Mouse (Mus musculus) lung, postnatal 14 days (tissue): ENCODE results near the gene Il1r2.

Experiments used
- DNase-seq: peaks from one replicate; pipeline ENCODE4 v3.0.0; 2021

The Il1r2 gene

GRCm38 (mm10) chr1:40061359-40061758, 12.5 kb upstream of the Il1r2 start:
- no peak for DNase-seq

DNA sequence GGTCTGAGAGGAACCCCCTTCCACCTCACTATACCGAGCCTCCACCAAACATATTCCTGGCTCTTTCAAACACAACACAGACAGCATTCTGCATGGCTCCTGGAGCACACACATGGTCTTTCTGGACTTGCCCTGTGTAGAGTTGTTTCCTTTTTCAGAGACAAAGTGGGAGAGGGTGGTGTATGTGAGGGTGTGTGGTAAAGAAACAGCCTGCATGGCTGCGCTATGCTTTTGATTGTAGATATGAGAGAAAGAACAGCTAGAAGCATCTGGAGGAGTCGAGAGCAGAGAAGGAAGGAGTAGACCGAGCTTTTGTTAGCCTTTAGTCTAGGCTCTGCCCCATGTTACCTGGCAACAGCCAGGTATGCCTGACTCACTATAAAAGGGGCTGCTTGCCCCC, 10.5 kb upstream of the Il1r2 start:
- DNase-seq, result no peak

- DNase-seq, result no peak
Observed at GRCm38 (mm10) chr1:40064508-40064907, 9.4 kb upstream of the Il1r2 start.

DNA sequence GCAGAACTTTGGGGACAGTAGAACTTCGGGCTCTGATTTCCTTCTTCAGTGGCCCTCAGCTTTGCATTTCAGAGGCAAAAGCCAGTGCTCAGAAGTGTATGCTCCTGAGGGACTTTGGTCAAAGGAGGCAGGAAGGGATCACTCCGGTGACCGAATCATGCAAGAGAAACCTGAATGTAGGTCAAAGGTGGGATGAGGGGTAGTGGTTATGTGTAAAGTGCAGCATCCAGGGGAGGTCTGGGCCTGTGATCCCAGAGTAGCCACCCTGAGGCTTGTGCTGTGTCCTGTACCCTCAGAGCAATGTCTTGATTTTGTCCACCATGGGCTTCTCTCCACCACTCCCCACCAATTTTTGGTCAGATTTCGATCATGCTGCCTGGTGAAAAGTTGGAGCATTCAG, 1.3 kb upstream of the Il1r2 start:
- DNase-seq, result no peak

GRCm38 (mm10) chr1:40077328-40077727, 3.4 kb downstream of the Il1r2 start:
- no peak for DNase-seq

GRCm38 (mm10) chr1:40081041-40081440, 7.2 kb downstream of the Il1r2 start:
- no peak for DNase-seq

DNA sequence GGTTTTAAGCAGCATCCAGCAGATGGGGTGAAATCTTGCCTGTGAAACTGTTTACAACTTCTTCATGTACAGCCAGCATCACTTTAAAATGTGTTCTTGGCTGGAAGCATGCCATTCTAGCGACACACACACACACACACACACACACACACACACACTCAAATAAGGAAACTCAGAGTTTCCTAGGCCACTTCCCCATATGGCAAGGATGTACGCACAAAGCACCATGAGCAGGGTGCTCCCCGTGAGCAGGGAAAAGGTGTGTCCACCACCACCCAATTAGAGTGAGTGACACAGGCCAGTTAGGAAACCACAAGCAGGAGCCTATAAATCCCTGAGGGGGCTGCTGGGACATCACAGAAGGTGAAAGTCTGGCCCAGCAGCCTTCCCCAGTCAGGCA, 10.5 kb downstream of the Il1r2 start:
- no peak for DNase-seq

DNA sequence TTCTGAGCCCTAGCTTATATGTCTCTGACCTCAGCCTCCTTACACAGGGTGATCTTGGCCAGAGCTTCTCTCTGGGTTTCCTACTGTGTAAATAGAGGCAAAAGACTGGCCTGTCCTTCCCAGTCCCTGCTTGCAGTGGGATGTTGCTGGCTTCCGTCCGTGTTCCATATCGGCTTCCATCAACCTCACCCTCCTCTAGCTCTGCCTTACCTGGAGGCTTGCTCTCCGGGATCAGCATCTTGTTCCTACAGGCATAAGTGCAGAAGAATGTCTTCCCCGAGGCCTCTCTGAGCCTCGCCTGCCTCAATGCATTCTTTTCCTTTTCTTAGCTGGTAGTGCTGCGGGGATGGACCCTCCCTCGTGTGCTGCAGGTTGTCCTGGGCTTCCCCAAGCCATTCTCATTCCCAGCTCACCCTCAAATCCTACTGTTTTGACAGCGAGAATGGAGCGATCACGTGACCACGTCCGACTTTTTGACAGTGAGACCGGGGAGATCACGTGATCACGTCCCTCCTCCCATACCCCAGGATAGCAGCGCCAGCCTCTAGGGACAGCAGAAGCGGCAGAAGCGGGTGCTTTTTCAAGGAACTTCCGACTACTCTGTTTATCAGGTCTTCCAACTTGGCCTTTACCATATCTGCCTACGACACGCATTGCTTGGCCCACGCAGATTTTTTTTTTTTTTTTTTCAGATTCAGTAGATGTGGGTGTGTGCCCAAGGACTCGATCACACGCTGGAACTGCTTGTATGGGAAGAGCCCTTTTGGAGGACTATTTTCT, 11.7 kb downstream of the Il1r2 start:
- peak; percentile 62 for DNase-seq

GRCm38 (mm10) chr1:40091160-40091559, 17.3 kb downstream of the Il1r2 start:
- no peak for DNase-seq

- no peak for DNase-seq
Observed at GRCm38 (mm10) chr1:40092541-40092940, 18.7 kb downstream of the Il1r2 start.

DNA sequence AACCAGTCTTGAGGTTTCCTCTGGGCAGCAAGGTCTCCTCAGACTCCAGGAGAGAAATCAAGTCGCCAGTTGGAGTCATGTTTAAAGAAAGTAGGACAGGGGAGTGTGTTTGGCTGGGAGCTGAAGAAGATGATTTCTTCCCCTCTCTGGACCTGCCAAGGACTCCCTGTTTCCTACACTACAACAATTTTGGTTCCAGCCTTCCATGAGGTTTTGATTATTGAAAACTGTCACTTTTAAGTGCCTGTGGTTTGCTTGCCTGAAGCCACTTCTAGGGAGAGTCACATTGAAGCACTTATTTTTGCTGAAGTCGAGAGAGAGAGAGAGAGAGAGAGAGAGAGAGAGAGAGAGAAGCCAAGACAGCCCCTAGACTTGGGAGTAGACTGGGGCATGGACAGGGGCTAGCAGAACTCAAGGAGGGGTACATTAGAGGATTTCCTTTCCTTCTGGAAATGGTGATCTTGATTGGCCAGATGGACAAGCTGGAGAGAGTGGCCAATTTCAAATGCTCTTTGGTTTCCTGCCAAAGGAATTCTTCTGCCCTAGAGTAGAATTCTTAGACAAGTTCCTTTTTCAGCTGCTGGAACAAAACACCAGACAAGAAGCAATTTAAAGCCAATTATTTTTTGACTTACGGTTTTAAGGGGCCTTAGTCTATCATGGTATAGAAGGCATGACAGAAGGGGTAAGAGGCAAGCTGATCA, 20.9 kb downstream of the Il1r2 start:
- DNase-seq, result no peak

DNA sequence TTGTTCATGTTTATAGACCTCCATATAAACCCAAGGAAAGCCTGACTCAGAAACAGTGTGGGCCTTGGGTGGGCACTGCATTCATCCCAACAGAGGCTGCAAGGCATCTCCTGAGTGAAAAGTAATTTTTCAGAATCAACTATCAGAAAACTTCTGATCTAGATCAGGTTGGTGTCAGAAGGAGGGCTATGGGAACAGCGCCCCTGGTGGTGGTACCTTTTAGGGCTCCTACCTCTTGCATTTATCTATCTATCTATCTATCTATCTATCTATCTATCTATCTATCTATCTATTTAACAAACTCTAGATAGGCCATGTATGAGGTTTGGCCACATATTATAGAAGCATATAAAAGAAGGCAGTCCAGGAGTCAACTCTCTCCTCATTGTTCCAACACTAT, 21.7 kb downstream of the Il1r2 start:
- DNase-seq, result no peak

GRCm38 (mm10) chr1:40106306-40106705, 32.4 kb downstream of the Il1r2 start:
- no peak for DNase-seq

DNA sequence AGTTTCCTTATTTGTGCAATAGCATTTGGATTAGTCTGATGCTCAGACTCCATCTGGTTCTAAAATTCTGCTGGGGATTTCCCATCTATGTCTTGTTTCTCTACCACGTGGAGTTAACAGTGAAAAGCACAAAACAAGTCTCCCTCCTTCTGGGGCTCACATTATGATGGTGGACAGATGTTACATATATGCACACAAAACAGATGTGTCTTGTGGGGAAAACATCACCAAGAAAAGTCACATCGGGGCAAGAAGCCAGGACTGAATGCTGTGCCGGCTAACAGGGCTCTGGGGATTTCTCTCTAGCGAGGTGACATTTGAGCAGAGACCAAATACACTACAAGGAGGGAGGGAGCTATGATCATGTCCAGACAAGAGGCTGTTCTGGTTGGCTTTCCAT, 32.8 kb downstream of the Il1r2 start:
- no peak for DNase-seq

GRCm38 (mm10) chr1:40107971-40108749, 34.3 kb downstream of the Il1r2 start:
- DNase-seq, result no peak

DNA sequence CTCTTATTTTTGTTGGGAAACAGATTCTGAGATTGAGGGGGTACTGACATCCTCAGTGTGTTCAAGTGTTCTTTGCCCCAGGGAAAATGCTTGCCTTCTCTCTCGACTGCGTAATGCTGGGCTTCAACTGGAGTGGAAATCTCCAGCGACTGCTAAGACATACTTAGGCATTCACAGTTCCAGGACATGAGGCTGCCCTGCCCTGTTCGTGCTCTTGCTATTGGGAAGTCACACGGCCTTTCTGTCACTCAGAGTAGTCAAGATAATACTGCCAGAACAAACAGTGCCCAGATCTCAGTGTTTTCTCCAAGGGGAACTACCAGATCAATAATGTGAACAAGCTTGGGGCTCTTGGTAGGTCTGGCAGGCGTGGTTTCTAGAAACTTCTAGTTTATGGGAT, 35.9 kb downstream of the Il1r2 start:
- DNase-seq, result no peak

- peak; percentile 69 for DNase-seq
Observed at GRCm38 (mm10) chr1:40115271-40115670, 41.4 kb downstream of the Il1r2 start.

DNA sequence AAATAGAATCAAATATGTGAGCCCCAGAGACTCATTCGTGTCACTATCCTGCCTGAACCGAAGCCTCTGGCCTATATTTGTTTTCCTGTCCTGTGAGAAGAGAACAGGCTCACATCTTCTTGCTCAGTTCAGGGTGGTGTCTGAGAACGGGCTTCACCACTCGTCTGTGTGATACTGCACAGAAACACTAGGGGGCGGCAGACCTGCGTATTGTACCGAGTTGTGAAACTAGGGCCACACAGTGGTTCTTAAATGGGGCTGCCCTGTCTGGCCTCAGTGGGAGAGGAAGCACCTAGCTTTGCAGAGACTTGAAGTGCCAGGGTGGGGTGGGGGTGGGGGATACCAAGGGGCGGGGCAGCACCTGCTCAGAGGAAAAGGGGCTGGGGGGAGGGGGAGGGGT, 42.5 kb downstream of the Il1r2 start:
- peak; percentile 93 for DNase-seq

GRCm38 (mm10) chr1:40117565-40117964, 43.7 kb downstream of the Il1r2 start:
- DNase-seq, result peak; percentile 32

DNA sequence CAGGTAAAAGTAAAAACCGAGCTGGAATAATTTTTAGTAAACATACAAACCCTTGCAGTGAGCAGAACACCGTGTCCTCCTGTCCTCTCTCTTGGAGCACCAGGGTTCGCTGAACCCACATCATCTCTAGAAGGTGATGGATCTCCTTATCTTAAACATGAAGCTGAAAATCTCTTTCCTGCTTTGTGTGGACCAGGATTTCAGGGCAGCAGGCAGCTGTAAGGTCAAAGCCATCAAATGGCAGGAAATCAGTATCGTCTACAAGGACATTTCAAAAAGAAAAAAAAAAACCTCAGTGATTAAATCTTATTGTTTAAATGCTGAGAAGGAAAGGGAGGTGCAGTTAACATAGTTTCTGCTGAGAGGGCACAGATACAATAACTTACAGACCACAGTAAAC, 50.4 kb downstream of the Il1r2 start:
- DNase-seq, result no peak

- DNase-seq, result no peak
Observed at GRCm38 (mm10) chr1:40128481-40128880, 54.6 kb downstream of the Il1r2 start.

GRCm38 (mm10) chr1:40129321-40129720, 55.4 kb downstream of the Il1r2 start:
- DNase-seq, result no peak

DNA sequence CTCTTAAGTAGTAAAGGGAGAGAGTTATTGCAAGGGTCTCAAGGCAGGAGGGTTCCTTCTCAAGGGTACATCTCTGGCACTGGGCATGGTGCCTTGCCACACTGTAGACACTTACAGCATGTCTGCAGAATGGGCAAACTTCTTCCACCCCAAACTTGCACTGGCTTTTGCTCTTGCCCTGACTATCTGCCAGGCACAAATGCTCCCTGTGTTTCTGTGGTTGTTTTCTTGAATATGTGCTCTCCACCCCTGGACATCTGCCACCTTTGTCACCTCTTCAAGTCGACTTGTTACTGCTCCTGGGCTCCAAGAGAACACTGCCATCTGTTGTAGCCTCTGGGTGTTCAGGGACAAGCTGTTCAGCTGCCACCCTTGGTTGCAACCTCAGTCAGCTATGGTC, 57.8 kb downstream of the Il1r2 start:
- peak; percentile 26 for DNase-seq

DNA sequence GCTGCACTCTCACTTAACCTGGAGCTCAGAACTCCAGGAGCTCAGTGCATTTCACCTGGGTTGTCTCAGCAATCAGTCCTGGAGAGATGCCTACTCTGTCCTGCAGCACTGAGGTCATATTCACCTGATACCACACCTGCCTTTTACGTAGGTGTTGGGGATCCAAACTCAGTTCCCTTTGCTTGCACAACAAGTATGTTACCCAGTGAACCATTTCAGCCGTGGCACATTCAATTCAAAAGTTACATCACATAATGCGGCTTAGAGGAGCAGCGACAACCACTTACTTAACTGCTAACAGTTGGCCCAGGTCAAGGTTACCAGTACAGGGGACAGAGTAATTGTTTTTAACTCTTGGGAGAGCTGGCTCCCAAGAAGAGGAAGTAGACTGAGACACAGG, 58.8 kb downstream of the Il1r2 start:
- no peak for DNase-seq
